Mouse (Mus musculus) olfactory bulb, adult 2 months (tissue): Measurements from ENCODE around the gene Dnah17.

Experiments used
- CTCF ChIP-seq: fragments of 200-500 bp; IDR thresholded peaks from 2 replicates; pipeline ENCODE4 v1.5.1; 2012; ENCODE audit warnings: low read depth, mild to moderate bottlenecking, low read length, moderate library complexity; ENCODE audit not compliant: insufficient read depth
- POLR2A ChIP-seq: fragments of 200-500 bp; IDR thresholded peaks from 2 replicates; pipeline ENCODE4 v1.6.1; 2012; ENCODE audit warnings: mild to moderate bottlenecking, low read depth, low read length, moderate library complexity; ENCODE audit not compliant: insufficient read depth

DNA sequence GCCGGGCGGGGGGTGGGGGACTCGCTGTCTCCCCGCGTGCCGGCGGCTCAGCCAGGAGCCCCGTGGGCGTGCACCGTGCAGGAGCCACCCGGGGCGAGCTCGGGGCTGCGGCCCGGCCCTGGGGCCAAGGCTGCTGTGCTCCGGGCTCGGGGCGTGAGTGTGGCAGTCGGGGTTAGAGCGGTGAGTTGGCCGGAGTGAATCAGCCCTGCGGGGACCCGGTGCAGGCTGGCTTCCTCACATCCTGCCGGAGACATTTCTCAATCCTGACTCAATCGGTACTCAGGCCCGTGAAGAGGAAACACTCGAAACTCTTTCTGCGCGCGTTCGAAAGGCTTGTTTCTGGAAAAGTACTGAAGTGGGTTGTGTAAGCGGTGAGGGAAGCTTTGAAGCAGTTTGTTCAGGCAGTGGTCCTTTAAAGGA is 143.4 kb downstream of the Dnah17 start:
- TF ChIP-seq CTCF (no peak), POLR2A (no peak)
